Mouse (Mus musculus) heart, embryonic 16.5 days (tissue): ENCODE results near the gene Nudt12. TPM values are rescaled to one million over a fixed set of nuclear protein-coding genes. Genes with fewer than 3 reads are reported as not detected.

ENCODE experiments used
- ATAC-seq: fragments of 200-750 bp; cut with Nextera tagmentation; replicated peaks from 2 replicates; pipeline ENCODE4 v1.8.0; 2017; ENCODE audit warnings: moderate number of reproducible peaks; ENCODE audit not compliant: insufficient read depth, low FRiP score; ENCODE audit errors: extremely low read depth
- H3K27ac ChIP-seq: fragments of 300-500 bp; sonication (generic); 2 replicates; pipeline ENCODE4 v1.5.1; 2014; ENCODE audit warnings: mild to moderate bottlenecking, low read length, control low read depth, moderate library complexity
- H3K27me3 ChIP-seq: fragments of 300-500 bp; sonication (generic); 2 replicates; pipeline ENCODE4 v1.6.1; 2014; ENCODE audit warnings: low read length, mixed read lengths; ENCODE audit not compliant: control insufficient read depth, insufficient read depth
- H3K36me3 ChIP-seq: fragments of 300-500 bp; sonication (generic); 2 replicates; pipeline ENCODE4 v1.6.1; 2014; ENCODE audit not compliant: control insufficient read depth, insufficient read depth
- H3K4me1 ChIP-seq: fragments of 300-500 bp; sonication (generic); 2 replicates; pipeline ENCODE4 v1.6.1; 2014; ENCODE audit warnings: low read length, mixed read lengths; ENCODE audit not compliant: control insufficient read depth, insufficient read depth
- H3K4me2 ChIP-seq: fragments of 300-500 bp; sonication (generic); 2 replicates; pipeline ENCODE4 v1.6.1; 2014; ENCODE audit warnings: low read depth, mild to moderate bottlenecking, control low read depth, low read length
- H3K4me3 ChIP-seq: fragments of 300-500 bp; sonication (generic); 2 replicates; pipeline ENCODE4 v1.5.1; 2014; ENCODE audit warnings: mild to moderate bottlenecking, control low read depth, low read length
- H3K9ac ChIP-seq: fragments of 300-500 bp; sonication (generic); 2 replicates; pipeline ENCODE4 v1.6.1; 2014; ENCODE audit warnings: low read length, control low read depth
- H3K9me3 ChIP-seq: fragments of 300-500 bp; sonication (generic); replicated peaks from 2 replicates; pipeline ENCODE4 v1.6.1; 2016; ENCODE audit warnings: low read length; ENCODE audit not compliant: control insufficient read depth
- WGBS: fragments of 180-500 bp; shearing (Covaris S2); extraction: QIAGEN DNeasy Blood & Tissue Kit; methylation state at CpG from one replicate; pipeline ENCODE4 v1.1.7; 2014; 5-methylcytosine and 5-hydroxymethylcytosine counted together
- polyA plus RNA-seq: library from polyadenylated mRNA; unstranded; fragments of >200 nt; fragmentation: Nextera tagmentation; extraction: Ambion mirVana; gene quantifications from 2 replicates; pipeline ENCODE4 v1.2.1, GENCODE M21; 2015

Nudt12 gene
- 5.7 and 5.8 TPM in 2 replicates for polyA plus RNA-seq

DNA sequence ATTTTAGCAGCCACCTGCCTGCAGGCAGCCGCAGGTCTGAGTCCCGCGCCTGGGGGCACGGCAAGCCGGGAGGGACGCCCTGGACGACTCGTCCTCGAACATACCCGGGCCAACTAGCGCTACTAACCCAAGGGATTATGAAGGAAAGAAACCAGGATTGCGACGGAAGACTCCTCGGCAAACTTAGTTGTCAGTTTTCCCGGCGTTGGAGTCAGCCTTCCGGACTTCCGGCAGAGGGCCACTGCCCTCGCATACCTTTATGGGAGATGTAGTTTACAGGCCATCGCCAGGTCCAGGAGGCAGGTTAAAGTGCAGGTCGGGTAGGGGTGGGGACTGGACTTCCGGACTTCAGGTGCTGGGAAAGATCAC lies at the start of gene Nudt12:
TSS of gene Nudt12 (minus strand) at position 282 of the 369 bp plus-strand sequence.
- no peaks in the 10 kb centered on the region for H3K4me1 ChIP-seq
- no peaks in the 10 kb centered on the region for H3K9me3 ChIP-seq
- H3K4me2 ChIP-seq = peak within 1 kb of the TSS; percentile 88
- ATAC-seq = peak; percentile 86; the same call in 1 of the 2 replicates
- no peaks in the 10 kb centered on the region for H3K36me3 ChIP-seq
- peak within 1 kb of the TSS; percentile 48; the same call in 1 of the 2 replicates for H3K27ac ChIP-seq
- peak within 1 kb of the TSS; percentile 93 for H3K4me3 ChIP-seq
- peak within 1 kb of the TSS; percentile 88 for H3K9ac ChIP-seq
- no peaks in the 10 kb centered on the region for H3K27me3 ChIP-seq
- under 1% methylated on average over 22 of the region's 22 CpGs for WGBS

DNA sequence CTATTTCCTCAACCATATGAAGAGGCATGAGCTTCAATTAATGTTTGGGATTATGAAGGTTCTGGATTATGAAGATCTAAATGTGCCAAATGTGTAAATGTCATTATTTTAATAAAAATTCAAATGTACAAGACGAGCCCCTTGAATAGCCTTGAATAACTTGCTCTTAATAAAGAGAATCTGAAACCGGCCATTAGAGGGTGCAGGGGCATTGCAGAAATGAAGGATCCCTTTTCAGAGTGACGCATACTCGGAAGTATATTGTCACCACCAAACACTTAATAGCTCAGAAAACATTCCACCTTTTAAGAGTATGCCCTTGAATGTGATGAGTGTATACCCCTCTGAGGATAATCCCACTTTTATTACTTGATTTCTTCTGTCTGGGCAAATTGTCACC lies 40.1 kb upstream of the Nudt12 start:
- no peaks in the 10 kb centered on the region for H3K4me1 ChIP-seq
- H3K4me3 ChIP-seq = no peak overlapping the region
- no peak overlapping the region for H3K27ac ChIP-seq
- no peak overlapping the region for H3K9ac ChIP-seq
- WGBS = 60% methylated on average over 4 of the region's 4 CpGs
- ATAC-seq = no peak
- no peaks in the 10 kb centered on the region for H3K9me3 ChIP-seq
- H3K27me3 ChIP-seq = no peaks in the 10 kb centered on the region
- H3K36me3 ChIP-seq = no peaks in the 10 kb centered on the region
- H3K4me2 ChIP-seq = no peak overlapping the region

DNA sequence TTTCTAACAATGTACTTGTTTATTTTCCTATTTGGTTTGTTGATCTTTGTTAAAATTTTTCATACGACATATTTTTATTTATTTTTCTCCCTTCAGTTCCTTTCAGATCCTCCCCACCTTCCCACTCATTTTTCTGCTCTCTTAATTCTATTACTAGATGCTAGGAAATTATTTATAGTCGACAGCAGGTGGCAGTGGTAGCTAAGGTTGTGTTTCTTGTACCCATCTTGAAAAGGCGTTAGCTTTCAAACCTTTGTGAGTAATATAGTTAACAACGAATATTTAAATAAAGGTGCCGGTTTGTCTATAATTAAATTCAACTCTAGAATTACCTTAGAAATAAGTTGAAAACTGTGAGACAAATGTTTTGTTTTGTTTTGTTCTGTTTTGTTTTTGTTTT lies 26.6 kb upstream of the Nudt12 start:
- Histone ChIP-seq H3K4me2 (no peak overlapping the region), H3K9me3 (no peaks in the 10 kb centered on the region), H3K9ac (no peak overlapping the region), H3K4me3 (no peak overlapping the region), H3K27ac (no peak overlapping the region), H3K27me3 (no peaks in the 10 kb centered on the region), H3K36me3 (no peaks in the 10 kb centered on the region), H3K4me1 (no peaks in the 10 kb centered on the region)
- ATAC-seq = no peak
- WGBS = 39% methylated on average over 5 of the region's 5 CpGs

DNA sequence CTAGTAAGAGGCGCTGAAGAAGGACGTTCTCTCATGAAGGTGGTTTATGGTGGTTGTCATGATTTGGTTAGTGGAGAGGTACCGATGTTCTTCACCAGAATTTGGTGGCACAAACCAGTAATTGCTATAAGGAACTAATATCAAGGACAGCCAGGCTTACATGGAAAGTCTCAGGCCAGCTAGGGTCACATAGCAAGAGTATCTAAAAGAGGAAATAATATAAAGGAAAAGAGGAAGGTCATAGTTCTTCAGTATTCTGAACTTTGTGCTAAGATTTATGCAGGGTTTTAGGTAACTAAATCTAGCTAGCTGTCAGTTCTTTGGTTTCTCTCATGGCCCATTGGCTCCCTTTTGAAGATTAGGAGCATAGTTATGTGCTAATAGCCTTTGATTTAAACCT lies 20.3 kb upstream of the Nudt12 start:
- Histone ChIP-seq H3K9me3 (no peaks in the 10 kb centered on the region), H3K27ac (no peak overlapping the region), H3K4me1 (no peaks in the 10 kb centered on the region), H3K4me3 (no peak overlapping the region), H3K9ac (no peak overlapping the region), H3K36me3 (no peaks in the 10 kb centered on the region), H3K27me3 (no peaks in the 10 kb centered on the region), H3K4me2 (no peak overlapping the region)
- whole genome bisulfite sequencing = 83% methylated on average over 3 of the region's 3 CpGs
- no peak for ATAC-seq

GRCm38 (mm10) chr17:59026336-59026735 lies 13.2 kb upstream of the Nudt12 start:
- 75% methylated on average over 3 of the region's 3 CpGs for WGBS
- H3K4me2 ChIP-seq = no peak overlapping the region
- no peaks in the 10 kb centered on the region for H3K4me1 ChIP-seq
- H3K27ac ChIP-seq = no peak overlapping the region
- H3K9me3 ChIP-seq = no peaks in the 10 kb centered on the region
- H3K9ac ChIP-seq = no peak overlapping the region
- H3K4me3 ChIP-seq = no peak overlapping the region
- ATAC-seq = no peak
- H3K27me3 ChIP-seq = no peaks in the 10 kb centered on the region
- H3K36me3 ChIP-seq = no peaks in the 10 kb centered on the region

DNA sequence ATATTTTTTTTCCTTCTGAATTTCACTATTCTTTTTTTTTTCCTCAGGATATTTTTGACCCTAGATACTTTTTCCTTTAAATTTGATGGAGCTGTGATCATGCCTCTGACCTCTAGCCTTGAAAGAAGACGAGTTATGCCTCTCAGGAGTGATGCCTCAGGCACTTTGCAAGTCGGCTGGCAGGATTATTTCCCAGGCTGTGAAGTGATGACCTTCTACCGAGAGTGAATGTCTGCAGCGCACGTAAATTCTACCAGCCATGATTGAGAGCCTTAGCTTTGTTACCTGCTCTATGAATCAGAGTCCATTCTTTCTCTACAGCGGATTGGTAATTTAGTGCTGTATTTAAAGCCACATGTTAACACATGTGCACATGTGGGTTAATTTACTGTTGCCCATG lies 11.3 kb upstream of the Nudt12 start:
- Histone ChIP-seq H3K27ac (no peak overlapping the region), H3K36me3 (no peaks in the 10 kb centered on the region)
- ATAC-seq = no peak

DNA sequence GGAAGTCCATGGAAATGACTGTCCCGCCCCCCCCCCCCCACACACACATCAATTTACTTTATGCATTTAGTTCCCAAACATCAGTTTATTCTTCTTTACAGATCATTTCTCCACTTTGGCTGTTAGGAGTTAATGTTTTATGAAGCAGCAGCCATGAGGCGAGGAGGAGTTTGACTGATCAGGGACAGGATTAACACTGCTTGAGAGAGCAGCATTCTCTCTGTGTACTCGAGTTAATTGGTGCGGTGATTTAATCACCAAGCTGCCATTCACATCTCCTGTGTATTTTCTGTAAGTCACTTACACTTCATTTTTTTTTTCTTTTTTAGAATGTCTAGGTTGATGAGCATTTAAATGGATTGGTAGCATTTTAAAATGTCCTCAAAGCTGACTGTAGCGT lies 10.8 kb upstream of the Nudt12 start:
- no peak overlapping the region for H3K9ac ChIP-seq
- no peaks in the 10 kb centered on the region for H3K36me3 ChIP-seq
- no peaks in the 10 kb centered on the region for H3K4me1 ChIP-seq
- ATAC-seq = no peak
- no peak overlapping the region for H3K4me3 ChIP-seq
- no peak overlapping the region for H3K27ac ChIP-seq
- no peak overlapping the region for H3K4me2 ChIP-seq
- H3K9me3 ChIP-seq = no peaks in the 10 kb centered on the region
- no peaks in the 10 kb centered on the region for H3K27me3 ChIP-seq
- WGBS = 61% methylated on average over 5 of the region's 5 CpGs

More for the DNA sequence above, 11.3 kb upstream of the Nudt12 start:
- H3K4me1 ChIP-seq = no peaks in the 10 kb centered on the region
- no peak overlapping the region for H3K4me2 ChIP-seq
- no peaks in the 10 kb centered on the region for H3K27me3 ChIP-seq
- 54% methylated on average over 6 of the region's 6 CpGs for WGBS
- H3K4me3 ChIP-seq = no peak overlapping the region
- H3K9ac ChIP-seq = no peak overlapping the region
- no peaks in the 10 kb centered on the region for H3K9me3 ChIP-seq

DNA sequence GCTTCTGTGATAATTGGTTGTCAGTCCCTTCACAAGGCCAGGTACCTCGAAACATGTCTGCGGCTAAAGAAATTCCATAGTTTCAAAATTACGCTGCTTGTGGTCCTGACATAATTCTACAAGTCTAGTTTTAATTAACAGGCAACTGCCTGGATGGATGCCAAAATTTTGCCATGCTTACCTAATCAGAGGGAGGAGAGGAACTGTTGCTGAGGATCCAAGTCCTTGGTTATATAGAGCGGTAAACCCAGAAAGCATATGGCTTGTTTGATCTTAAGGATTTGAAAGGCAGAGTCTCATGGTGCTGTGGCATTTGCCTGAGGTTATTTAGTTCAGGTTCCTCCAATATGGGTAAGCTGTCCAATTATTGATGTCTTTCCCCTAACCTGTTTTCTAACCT lies 5.5 kb upstream of the Nudt12 start:
- H3K9me3 ChIP-seq = no peaks in the 10 kb centered on the region
- H3K27me3 ChIP-seq = no peaks in the 10 kb centered on the region
- H3K4me1 ChIP-seq = no peaks in the 10 kb centered on the region
- H3K9ac ChIP-seq = no peak overlapping the region
- H3K27ac ChIP-seq = no peak overlapping the region
- no peak overlapping the region for H3K4me3 ChIP-seq
- 87% methylated on average over 4 of the region's 4 CpGs for WGBS
- no peak overlapping the region for H3K4me2 ChIP-seq
- ATAC-seq = no peak
- no peaks in the 10 kb centered on the region for H3K36me3 ChIP-seq

GRCm38 (mm10) chr17:59012421-59013090 lies 616 bp downstream of the Nudt12 start:
- no peaks in the 10 kb centered on the region for H3K36me3 ChIP-seq
- H3K27ac ChIP-seq = peak overlapping the region; percentile 48; the same call in 1 of the 2 replicates
- H3K4me1 ChIP-seq = no peaks in the 10 kb centered on the region
- no peaks in the 10 kb centered on the region for H3K9me3 ChIP-seq
- WGBS = 12% methylated on average over 15 of the region's 15 CpGs
- H3K9ac ChIP-seq = peak overlapping the region; percentile 88
- no peaks in the 10 kb centered on the region for H3K27me3 ChIP-seq
- peak overlapping the region; percentile 88 for H3K4me2 ChIP-seq
- H3K4me3 ChIP-seq = peak overlapping the region; percentile 93
- ATAC-seq = peak; percentile 23; the same call in 1 of the 2 replicates
